Mouse (Mus musculus) erythroblast, adult 5-6 weeks (primary cell): ENCODE measurements at regions not wholly inside any gene's neighbourhood (a gene's known extent, or its start where the extent isn't known, plus 50 kb on each side); places are given as distances from the start of the nearest gene placed in this dataset.

Source experiments
- ATAC-seq: replicated peaks from 2 replicates; pipeline ENCODE4 v1.8.0; 2016; ENCODE audit warnings: moderate number of reproducible peaks, mild to moderate bottlenecking, moderate TSS enrichment, inconsistent platforms; ENCODE audit not compliant: poor library complexity, low FRiP score, severe bottlenecking

- no peak for ATAC-seq
Measured at GRCm38 (mm10) chr15:36352929-36353328, 654.6 kb downstream of the Zfp706 start.

- ATAC-seq = no peak
Measured at GRCm38 (mm10) chr15:36351693-36352092, 655.9 kb downstream of the Zfp706 start.

GRCm38 (mm10) chr15:36348348-36348747, 659.2 kb downstream of the Zfp706 start:
- ATAC-seq = no peak

GRCm38 (mm10) chr15:36347333-36347845, 660.2 kb downstream of the Zfp706 start:
- no peak for ATAC-seq

GRCm38 (mm10) chr15:36346126-36346525, 661.4 kb downstream of the Zfp706 start:
- ATAC-seq = no peak

GRCm38 (mm10) chr15:36345413-36345812, 662.2 kb downstream of the Zfp706 start:
- no peak for ATAC-seq

- ATAC-seq = no peak
Measured at GRCm38 (mm10) chr15:36339971-36340550, 667.5 kb downstream of the Zfp706 start.

- ATAC-seq = peak; percentile 79
Measured at GRCm38 (mm10) chr15:36338766-36339165, 668.8 kb downstream of the Zfp706 start.

- no peak for ATAC-seq
Measured at GRCm38 (mm10) chr15:36336857-36337256, 670.7 kb downstream of the Zfp706 start.

- no peak for ATAC-seq
Measured at GRCm38 (mm10) chr15:36335116-36335515, 672.5 kb downstream of the Zfp706 start.

GRCm38 (mm10) chr15:36334436-36335113, 673.0 kb downstream of the Zfp706 start:
- no peak for ATAC-seq

GRCm38 (mm10) chr15:36333857-36334256, 673.7 kb downstream of the Zfp706 start:
- no peak for ATAC-seq

- no peak for ATAC-seq
Measured at GRCm38 (mm10) chr15:36333265-36333664, 674.3 kb downstream of the Zfp706 start.
